Comparison of ENCODE assay signal across 8 mouse cellular contexts in genomic region chr6:56796232-56796631, GRCm38 (mm10). TPM values are rescaled to one million over a fixed set of nuclear protein-coding genes. Genes with fewer than 3 reads are reported as not detected.
A peak's percentile ranks its signal among the peaks of the same experiment; 100 is the strongest.
DNase-seq lines count a peak whose midpoint lies in the region; ATAC-seq lines count a peak whose summit lies in the region.

No protein-coding gene starts in this region.

- H3K9me3 ChIP-seq in kidney, embryonic 14.5 days (ENCODE audit: control insufficient read depth, low read length), result no peaks in the 10 kb centered on the region
- H3K9me3 ChIP-seq in hindbrain, embryonic 14.5 days (ENCODE audit: control insufficient read depth, low read length), result no peaks in the 10 kb centered on the region
- no peaks in the 10 kb centered on the region for H3K9me3 ChIP-seq in midbrain, embryonic 13.5 days

- H3K27ac ChIP-seq in kidney, embryonic 14.5 days (ENCODE audit: low read depth, low read length), result peak overlapping the region; percentile 99
- peak overlapping the region; percentile 86 for H3K27ac ChIP-seq in brown adipose tissue, adult 24 weeks (replicated peaks; ENCODE audit: low read depth, low read length)
- peak overlapping the region; percentile 99; the same call in 1 of the 2 replicates for H3K27ac ChIP-seq in hindbrain, embryonic 14.5 days
- peak overlapping the region; percentile 99; the same call in 1 of the 2 replicates for H3K27ac ChIP-seq in midbrain, embryonic 13.5 days

- H3K36me3 ChIP-seq in kidney, embryonic 14.5 days (ENCODE audit: control insufficient read depth, insufficient read depth, low read length), result no peaks in the 10 kb centered on the region
- H3K36me3 ChIP-seq in hindbrain, embryonic 14.5 days (replicated peaks; ENCODE audit: control insufficient read depth, insufficient read depth), result no peaks in the 10 kb centered on the region
- H3K36me3 ChIP-seq in midbrain, embryonic 13.5 days, result no peaks in the 10 kb centered on the region

- peak overlapping the region; percentile 70 for H3K4me3 ChIP-seq in kidney, embryonic 14.5 days (ENCODE audit: low read length)
- peak overlapping the region; percentile 96 for H3K4me3 ChIP-seq in brown adipose tissue, adult 24 weeks (ENCODE audit: insufficient read depth, low read depth, low read length)
- H3K4me3 ChIP-seq in hindbrain, embryonic 14.5 days (replicated peaks; ENCODE audit: low read length), result peak overlapping the region; percentile 77
- H3K4me3 ChIP-seq in midbrain, embryonic 13.5 days (replicated peaks), result peak overlapping the region; percentile 83

- H3K4me2 ChIP-seq in kidney, embryonic 14.5 days (replicated peaks; ENCODE audit: low read depth, low read length), result peak overlapping the region; percentile 71
- H3K4me2 ChIP-seq in hindbrain, embryonic 14.5 days (replicated peaks), result peak overlapping the region; percentile 71
- H3K4me2 ChIP-seq in midbrain, embryonic 13.5 days (replicated peaks), result peak overlapping the region; percentile 75

- WGBS in kidney, embryonic 14.5 days, result 4% methylated on average over 8 of the region's 8 CpGs
- WGBS in hindbrain, embryonic 14.5 days, result 12% methylated on average over 8 of the region's 8 CpGs
- WGBS in midbrain, embryonic 13.5 days, result 7% methylated on average over 8 of the region's 8 CpGs

- H3K4me1 ChIP-seq in kidney, embryonic 14.5 days (ENCODE audit: control insufficient read depth, insufficient read depth, low read length), result peaks cover 17% of the 10 kb centered on the region
- peaks cover 19% of the 10 kb centered on the region; the same call in 1 of the 2 replicates for H3K4me1 ChIP-seq in brown adipose tissue, adult 24 weeks (ENCODE audit: control insufficient read depth, insufficient read depth, insufficient read length, low read length)
- H3K4me1 ChIP-seq in hindbrain, embryonic 14.5 days (replicated peaks; ENCODE audit: control insufficient read depth, insufficient read depth, low read length), result peaks cover 23% of the 10 kb centered on the region
- peaks cover 35% of the 10 kb centered on the region for H3K4me1 ChIP-seq in midbrain, embryonic 13.5 days (replicated peaks)

- ATAC-seq in kidney, embryonic 14.5 days (ENCODE audit: low FRiP score, low TSS enrichment), result no peak
- ATAC-seq in hindbrain, embryonic 14.5 days (ENCODE audit: low FRiP score), result no peak
- no peak for ATAC-seq in midbrain, embryonic 13.5 days

- no peak for DNase-seq in kidney, adult 9 months
- no peak for DNase-seq in hindbrain, embryonic 14.5 days (ENCODE audit: low spot score)
- no peak for DNase-seq in frontal cortex, postnatal 36 days (ENCODE audit: low spot score in 2 of 2)
- no peak for DNase-seq in natural killer cell, adult 2 months (ENCODE audit: low spot score in 2 of 2)
- no peak for DNase-seq in right cerebral cortex, postnatal 10 days (ENCODE audit: low spot score in 2 of 2)

- H3K9ac ChIP-seq in kidney, embryonic 14.5 days (ENCODE audit: low read depth, low read length), result peak overlapping the region; percentile 90
- H3K9ac ChIP-seq in hindbrain, embryonic 14.5 days, result peak overlapping the region; percentile 94
- peak overlapping the region; percentile 94 for H3K9ac ChIP-seq in midbrain, embryonic 13.5 days (replicated peaks)

- no peaks in the 10 kb centered on the region for H3K27me3 ChIP-seq in kidney, embryonic 14.5 days (ENCODE audit: control insufficient read depth, insufficient read depth, low read length)
- no peaks in the 10 kb centered on the region for H3K27me3 ChIP-seq in hindbrain, embryonic 14.5 days (ENCODE audit: control insufficient read depth, insufficient read depth, low read length)
- no peaks in the 10 kb centered on the region for H3K27me3 ChIP-seq in midbrain, embryonic 13.5 days

RNA-seq across cellular contexts. Expression of gene Kbtbd2, which starts 1.4 kb away (rescaled TPM):
- 20.4 and 38.3 TPM in 2 replicates for polyA plus RNA-seq in kidney, embryonic 14.5 days (2014; fragmentation: Nextera tagmentation; extraction: Ambion mirVana)
- polyA plus RNA-seq in brown adipose tissue, adult 24 weeks (2012; ENCODE audit: insufficient read depth, insufficient read length, missing spikeins), result 15.4 and 16.1 TPM in 2 replicates
- polyA plus RNA-seq in hindbrain, embryonic 14.5 days (2014; fragmentation: Nextera tagmentation; extraction: Ambion mirVana), result 26.4 and 32.2 TPM in 2 replicates
- 33.7 and 37.0 TPM in 2 replicates for polyA plus RNA-seq in midbrain, embryonic 13.5 days (2015; fragmentation: Nextera tagmentation; extraction: Ambion mirVana)

RNA-seq across cellular contexts. Expression of gene Fkbp9, which starts 35.6 kb away (rescaled TPM):
- 56.1 and 103 TPM in 2 replicates for polyA plus RNA-seq in kidney, embryonic 14.5 days (2014; fragmentation: Nextera tagmentation; extraction: Ambion mirVana)
- 44.6 and 50.2 TPM in 2 replicates for polyA plus RNA-seq in brown adipose tissue, adult 24 weeks (2012; ENCODE audit: insufficient read depth, insufficient read length, missing spikeins)
- 42.2 and 42.6 TPM in 2 replicates for polyA plus RNA-seq in hindbrain, embryonic 14.5 days (2014; fragmentation: Nextera tagmentation; extraction: Ambion mirVana)
- 23.3 and 29.2 TPM in 2 replicates for polyA plus RNA-seq in midbrain, embryonic 13.5 days (2015; fragmentation: Nextera tagmentation; extraction: Ambion mirVana)
